In genomic region chr4:126677054-126678003, GRCm38 (mm10) we compare ENCODE assay signal across 8 mouse cellular contexts. TPM values are rescaled to one million over a fixed set of nuclear protein-coding genes. Genes with fewer than 3 reads are reported as not detected.
DNase-seq lines count a peak whose midpoint lies in the region; ATAC-seq and TF ChIP-seq lines count a peak whose summit lies in the region.

Gene Psmb2 (plus strand): TSS chr4:126677630.

- peak within 1 kb of the TSS; percentile 87 for H3K4me2 ChIP-seq in lung, postnatal 0 days (replicated peaks; ENCODE audit: low read depth, low read length)

- peaks cover 11% of the 10 kb centered on the region for H3K4me1 ChIP-seq in hindbrain, embryonic 10.5 days (replicated peaks)
- no peaks in the 10 kb centered on the region for H3K4me1 ChIP-seq in lung, postnatal 0 days (ENCODE audit: insufficient read depth, low read depth, low read length)

- no peaks in the 10 kb centered on the region for H3K9me3 ChIP-seq in hindbrain, embryonic 10.5 days
- no peaks in the 10 kb centered on the region for H3K9me3 ChIP-seq in lung, postnatal 0 days (ENCODE audit: low read length)

- TF ChIP-seq EP300 in lung, postnatal 0 days (IDR thresholded peaks at IDR 0.05): peak; percentile 89

- H3K36me3 ChIP-seq in hindbrain, embryonic 10.5 days: 0 out of 2 replicates have a peak, but pooled peaks cover 4% of the 10 kb centered on the region
- H3K36me3 ChIP-seq in lung, postnatal 0 days (ENCODE audit: insufficient read depth, low read length): no peaks in the 10 kb centered on the region

- ATAC-seq in frontal cortex, adult (ENCODE audit: low TSS enrichment): peak; percentile 99
- peak; percentile 99 for ATAC-seq in lung, postnatal 0 days

- H3K4me3 ChIP-seq in hindbrain, embryonic 10.5 days: peak within 1 kb of the TSS; percentile 100
- peak within 1 kb of the TSS; percentile 99 for H3K4me3 ChIP-seq in lung, postnatal 0 days (ENCODE audit: low read depth, low read length)

- H3K27ac ChIP-seq in hindbrain, embryonic 10.5 days: peak within 1 kb of the TSS; percentile 91
- peak within 1 kb of the TSS; percentile 87 for H3K27ac ChIP-seq in lung, postnatal 0 days (ENCODE audit: low read length)

- no peak for TF ChIP-seq CTCF in lung, postnatal 0 days (IDR thresholded peaks at IDR 0.05)

- peak; percentile 97 for DNase-seq in MN1 (ENCODE audit: low spot score)
- peak; percentile 97 for DNase-seq in cerebellum, adult 9-10 months
- DNase-seq in hindbrain, embryonic 10.5 days (ENCODE audit: low spot score): peak; percentile 99
- DNase-seq in layer of hippocampus, adult 9-11 months: peak; percentile 96
- DNase-seq in lung, postnatal 0 days (ENCODE audit: low spot score): peak; percentile 97
- DNase-seq in ovary, postnatal 14 days (ENCODE audit: low spot score): peak; percentile 99
- DNase-seq in thymus, postnatal 14 days: peak; percentile 98

- H3K9ac ChIP-seq in lung, postnatal 0 days (replicated peaks; ENCODE audit: low read depth): peak within 1 kb of the TSS; percentile 99

- H3K27me3 ChIP-seq in hindbrain, embryonic 10.5 days (ENCODE audit: insufficient read depth, poor library complexity, severe bottlenecking): no peaks in the 10 kb centered on the region
- no peaks in the 10 kb centered on the region for H3K27me3 ChIP-seq in lung, postnatal 0 days (replicated peaks; ENCODE audit: insufficient read depth, low read length)

- 3% methylated on average over 48 of the region's 48 CpGs for WGBS in hindbrain, embryonic 10.5 days
- 2% methylated on average over 47 of the region's 48 CpGs for WGBS in lung, postnatal 0 days

RNA-seq across cellular contexts. Expression of gene Psmb2, which starts in this region (rescaled TPM):
- polyA plus RNA-seq in hindbrain, embryonic 10.5 days (2016; fragmentation: Nextera tagmentation; extraction: Ambion mirVana): 581 and 598 TPM in 2 replicates
- 316 and 342 TPM in 2 replicates for polyA plus RNA-seq in lung, postnatal 0 days (2015; fragmentation: Nextera tagmentation; extraction: Ambion mirVana)

Comparison
In these comparisons a context has a peak if more than half of its experiments do, and no peak if none do; other contexts are left out.
1. Peak in every context shown above with its lines: DNase-seq, ATAC-seq, H3K4me3 ChIP-seq and H3K27ac ChIP-seq.